Mouse (Mus musculus) CH12.LX (cell line): ENCODE data around the gene Pnpla6. TPM values are rescaled to one million over a fixed set of nuclear protein-coding genes. Genes with fewer than 3 reads are reported as not detected.

Source experiments
- DNase-seq: peaks from one replicate; pipeline ENCODE4 v3.0.0-alpha.2; 2013; ENCODE audit errors: extremely low read depth
- H3K27ac ChIP-seq: 2 replicates; pipeline ENCODE4 v1.5.1; 2012; ENCODE audit warnings: low read depth, mild to moderate bottlenecking, control low read depth, moderate library complexity; ENCODE audit not compliant: insufficient read depth
- H3K27me3 ChIP-seq: replicated peaks from 2 replicates; pipeline ENCODE3; 2012; ENCODE audit warnings: inconsistent platforms
- H3K36me3 ChIP-seq, 2 experiments: replicated peaks in 1 of 2; 2 replicates each; pipeline versions ENCODE3 to v1.6.1; 2012; ENCODE audit warnings: inconsistent platforms in 1 of 2, low read length in 1 of 2, mild to moderate bottlenecking in 1 of 2, mixed read lengths in 1 of 2, moderate library complexity in 1 of 2; ENCODE audit not compliant: control insufficient read depth in 1 of 2, insufficient read depth in 1 of 2
- H3K4me1 ChIP-seq, 2 experiments: 2 replicates each; pipeline ENCODE4 v1.6.1; 2012; ENCODE audit warnings: inconsistent platforms in 1 of 2, moderate library complexity in 1 of 2; ENCODE audit not compliant: insufficient read depth in 2 of 2, control insufficient read depth in 1 of 2
- H3K4me2 ChIP-seq: 2 replicates; pipeline ENCODE4 v1.6.1; 2012; ENCODE audit warnings: low read depth, mild to moderate bottlenecking, control low read depth; ENCODE audit not compliant: poor library complexity, insufficient read depth, severe bottlenecking
- H3K4me3 ChIP-seq, 3 experiments: fragments of 150-350 bp in 1 of 3; sonication (generic) in 1 of 3; replicated peaks in 1 of 3; 2 replicates each; pipeline versions ENCODE3 to v1.5.1; 2011 to 2012; ENCODE audit warnings: low read depth in 2 of 3, low read length in 2 of 3, mild to moderate bottlenecking in 2 of 3, moderate library complexity in 2 of 3, control low read depth in 1 of 3, improper control_type of control experiment in 1 of 3, inconsistent platforms in 1 of 3, mixed read lengths in 1 of 3; ENCODE audit not compliant: poor library complexity in 1 of 3
- H3K79me2 ChIP-seq: replicated peaks from 2 replicates; pipeline ENCODE4 v1.6.1; 2012; ENCODE audit warnings: mild to moderate bottlenecking, moderate library complexity; ENCODE audit not compliant: control insufficient read depth, poor library complexity, insufficient read depth, severe bottlenecking; ENCODE audit errors: extremely low read depth
- H3K9ac ChIP-seq: 2 replicates; pipeline ENCODE4 v1.6.1; 2012; ENCODE audit warnings: low read depth, mild to moderate bottlenecking, control low read depth, moderate library complexity; ENCODE audit not compliant: insufficient read depth
- H3K9me3 ChIP-seq: replicated peaks from 2 replicates; pipeline ENCODE3; 2012; ENCODE audit warnings: low read length, inconsistent platforms, mixed read lengths
- CHD1 ChIP-seq: IDR thresholded peaks from 2 replicates; pipeline ENCODE4 v1.6.1; 2012; ENCODE audit warnings: low read depth, low read length, improper control_type of control experiment, inconsistent platforms
- CHD2 ChIP-seq: IDR thresholded peaks from 2 replicates; pipeline ENCODE4 v1.6.1; 2011; ENCODE audit warnings: low read length, improper control_type of control experiment
- E2F4 ChIP-seq: IDR thresholded peaks from 2 replicates; pipeline ENCODE4 v1.6.1; 2011; ENCODE audit warnings: low read depth, low read length, improper control_type of control experiment; ENCODE audit not compliant: insufficient replicate concordance
- GABPA ChIP-seq: IDR thresholded peaks from 2 replicates; pipeline ENCODE4 v1.6.1; 2012; ENCODE audit warnings: low read depth, low read length, improper control_type of control experiment, inconsistent platforms; ENCODE audit not compliant: insufficient replicate concordance
- IRF4 ChIP-seq: IDR thresholded peaks from 2 replicates; pipeline ENCODE4 v1.6.1; 2014; ENCODE audit warnings: low read depth, mild to moderate bottlenecking, inconsistent platforms, low read length, improper control_type of control experiment
- JUN ChIP-seq: IDR thresholded peaks from 2 replicates; pipeline ENCODE4 v1.6.1; 2011; ENCODE audit warnings: low read depth, mild to moderate bottlenecking, low read length, improper control_type of control experiment, moderate library complexity; ENCODE audit not compliant: insufficient read depth
- JUND ChIP-seq: conservative IDR thresholded peaks from 2 replicates; pipeline ENCODE4 v1.6.1; 2011; ENCODE audit warnings: low read depth, low read length, improper control_type of control experiment
- KAT2A ChIP-seq: IDR thresholded peaks from 2 replicates; pipeline ENCODE4 v1.6.1; 2012; ENCODE audit warnings: low read length, improper control_type of control experiment, inconsistent platforms; ENCODE audit not compliant: insufficient replicate concordance
- MAFK ChIP-seq: IDR thresholded peaks from 2 replicates; pipeline ENCODE4 v1.6.1; 2011; ENCODE audit warnings: low read length, improper control_type of control experiment; ENCODE audit not compliant: insufficient replicate concordance
- MAX ChIP-seq: IDR thresholded peaks from 2 replicates; pipeline ENCODE4 v1.6.1; 2011; ENCODE audit warnings: low read length, improper control_type of control experiment
- MAZ ChIP-seq: IDR thresholded peaks from 2 replicates; pipeline ENCODE4 v1.6.1; 2012; ENCODE audit warnings: low read depth, mild to moderate bottlenecking, inconsistent platforms, low read length, improper control_type of control experiment, moderate library complexity
- MEF2A ChIP-seq: IDR thresholded peaks from 2 replicates; pipeline ENCODE4 v1.6.1; 2014; ENCODE audit warnings: low read depth, mild to moderate bottlenecking, inconsistent platforms, low read length, improper control_type of control experiment, borderline replicate concordance
- MXI1 ChIP-seq: IDR thresholded peaks from 2 replicates; pipeline ENCODE4 v1.6.1; 2011; ENCODE audit warnings: mild to moderate bottlenecking, low read depth, low read length, improper control_type of control experiment
- MYC ChIP-seq: IDR thresholded peaks from 2 replicates; pipeline ENCODE4 v1.6.1; 2011; ENCODE audit warnings: low read depth, mild to moderate bottlenecking, improper control_type of control experiment, low read length
- PAX5 ChIP-seq: IDR thresholded peaks from 2 replicates; pipeline ENCODE4 v1.6.1; 2012; ENCODE audit warnings: low read length, inconsistent platforms, mixed read lengths
- POLR2A ChIP-seq: IDR thresholded peaks from 2 replicates; pipeline ENCODE4 v1.6.1; 2011; ENCODE audit warnings: low read depth, mild to moderate bottlenecking, improper control_type of control experiment, low read length
- POLR2AphosphoS2 ChIP-seq: IDR thresholded peaks from 2 replicates; pipeline ENCODE4 v1.6.1; 2011; ENCODE audit warnings: low read depth, low read length, improper control_type of control experiment
- RAD21 ChIP-seq: IDR thresholded peaks from 2 replicates; pipeline ENCODE4 v1.6.1; 2011; ENCODE audit warnings: low read depth, mild to moderate bottlenecking, low read length, improper control_type of control experiment, moderate library complexity
- RCOR1 ChIP-seq: conservative IDR thresholded peaks from 2 replicates; pipeline ENCODE4 v1.6.1; 2012; ENCODE audit warnings: low read depth, mild to moderate bottlenecking, inconsistent platforms, low read length, improper control_type of control experiment
- TBP ChIP-seq: conservative IDR thresholded peaks from 2 replicates; pipeline ENCODE4 v1.6.1; 2011; ENCODE audit warnings: low read depth, low read length, improper control_type of control experiment
- TCF12 ChIP-seq: IDR thresholded peaks from 2 replicates; pipeline ENCODE4 v1.6.1; 2014; ENCODE audit warnings: low read depth, mild to moderate bottlenecking, inconsistent platforms, low read length, improper control_type of control experiment
- UBTF ChIP-seq: IDR thresholded peaks from 2 replicates; pipeline ENCODE4 v1.6.1; 2012; ENCODE audit warnings: low read depth, mild to moderate bottlenecking, inconsistent platforms, low read length, improper control_type of control experiment, moderate library complexity
- USF1 ChIP-seq: IDR thresholded peaks from 2 replicates; pipeline ENCODE4 v1.6.1; 2014; ENCODE audit warnings: low read depth, mild to moderate bottlenecking, inconsistent platforms, low read length, improper control_type of control experiment
- USF2 ChIP-seq: conservative IDR thresholded peaks from 2 replicates; pipeline ENCODE4 v1.6.1; 2011; ENCODE audit warnings: low read depth, low read length, improper control_type of control experiment
- ZC3H11A ChIP-seq: IDR thresholded peaks from 2 replicates; pipeline ENCODE4 v1.6.1; 2012; ENCODE audit warnings: low read depth, mild to moderate bottlenecking, inconsistent platforms, low read length, improper control_type of control experiment
- ZKSCAN1 ChIP-seq: IDR thresholded peaks from 2 replicates; pipeline ENCODE4 v1.6.1; 2012; ENCODE audit warnings: low read depth, inconsistent platforms, low read length, improper control_type of control experiment, borderline replicate concordance
- ZMIZ1 ChIP-seq: IDR thresholded peaks from 2 replicates; pipeline ENCODE4 v1.6.1; 2012; ENCODE audit warnings: low read depth, mild to moderate bottlenecking, inconsistent platforms, low read length, improper control_type of control experiment
- dilution Hi-C: fragments of 300-500 bp; cut with MboI; formaldehyde crosslinking; loops from 2 replicates; pipeline ENCODE4 v1.14.3; 2020; ENCODE audit warnings: low sequenced_read_pairs; ENCODE audit not compliant: extremely low pct_unique_long_range_greater_than_20kb, extremely low pct_ligation_motif_present
- in situ Hi-C: fragments of 300-500 bp; cut with MboI; formaldehyde crosslinking; loops from 3 replicates; pipeline ENCODE4 v1.14.3; 2019; ENCODE audit warnings: low sequenced_read_pairs, low pct_ligation_motif_present, low pct_unique_long_range_greater_than_20kb, mixed read lengths
- polyA plus RNA-seq: library from polyadenylated mRNA; unstranded; fragments of >175 nt; gene quantifications from 2 replicates; pipeline ENCODE4 v1.2.1, GENCODE M21; 2012; ENCODE audit warnings: low read depth; ENCODE audit not compliant: insufficient read length
- total RNA-seq, 2 experiments: library from RNA; depleted of rRNA; stranded (reverse); fragments of 300-350 nt in 1 of 2; fragments of >200 nt in 1 of 2; gene quantifications; 2 replicates each; pipeline ENCODE4 v1.2.3; 2012 to 2014

Pnpla6 gene
- total and polyA plus RNA-seq, 3 experiments, result 12.5 to 39.8 (median 29.6) TPM

- TF ChIP-seq JUND (no peak), MAFK (no peak), RAD21 (no peak), POLR2A (peak; percentile 80), MYC (peak; percentile 32; the same call in 1 of the 2 replicates), KAT2A (0 out of 2 replicates have a peak, but pooled peaks have one; percentile 22), USF2 (peak; percentile 98), GABPA (no peak), PAX5 (no peak), UBTF (no peak), USF1 (peak; percentile 100), E2F4 (no peak), CHD2 (no peak), CHD1 (no peak), MEF2A (peak; percentile 89), MXI1 (peak; percentile 92), ZC3H11A (no peak)
Measured at GRCm38 (mm10) chr8:3500235-3501090, 14.7 kb upstream of the Pnpla6 start, which contains the start of gene Mcoln1 (continued).

- dilution Hi-C loops (no loop called here), in situ Hi-C loops (no loop called here)
- Histone ChIP-seq H3K9me3 (no peaks in the 10 kb centered on the region), H3K9ac (no peak overlapping the region), H3K4me3 (no peak overlapping the region), H3K36me3 (peaks cover 11 to 31% of the 10 kb centered on the region in 2 experiments), H3K27ac (no peak overlapping the region), H3K4me1 (peaks cover 2 to 15% of the 10 kb centered on the region in 2 experiments; a peak in 3 of 4 replicates), H3K27me3 (peaks cover 10% of the 10 kb centered on the region), H3K4me2 (no peak overlapping the region), H3K79me2 (no peaks in the 10 kb centered on the region)
- DNase-seq, result no peak
- no peak for TF ChIP-seq MAX
- no peak for TF ChIP-seq JUN
- no peak for TF ChIP-seq MAZ
- TF ChIP-seq TCF12, result no peak
- no peak for TF ChIP-seq KAT2A
- no peak for TF ChIP-seq CHD2
- no peak for TF ChIP-seq ZKSCAN1
- TF ChIP-seq RCOR1, result no peak
- no peak for TF ChIP-seq UBTF
- no peak for TF ChIP-seq ZC3H11A
- no peak for TF ChIP-seq E2F4
- no peak for TF ChIP-seq ZMIZ1
- TF ChIP-seq POLR2AphosphoS2, result no peak
- TF ChIP-seq PAX5, result no peak
- TF ChIP-seq IRF4, result no peak
- no peak for TF ChIP-seq MYC
- TF ChIP-seq CHD1, result no peak
- TF ChIP-seq TBP, result no peak
- TF ChIP-seq GABPA, result no peak
- no peak for TF ChIP-seq MXI1
Measured at GRCm38 (mm10) chr8:3502217-3502616, 13.0 kb upstream of the Pnpla6 start.
